Mouse (Mus musculus) liver, adult 2 months (tissue): ENCODE data around the gene Ice2.

Experiments used
- CTCF ChIP-seq: fragments of 200-500 bp; IDR thresholded peaks from 2 replicates; pipeline ENCODE4 v1.5.1; 2011; ENCODE audit warnings: low read depth, low read length, control low read depth
- POLR2A ChIP-seq: fragments of 200-500 bp; IDR thresholded peaks from 2 replicates; pipeline ENCODE4 v1.6.1; 2011; ENCODE audit warnings: low read length, control low read depth; ENCODE audit not compliant: insufficient read depth; ENCODE audit errors: extremely low read depth

DNA sequence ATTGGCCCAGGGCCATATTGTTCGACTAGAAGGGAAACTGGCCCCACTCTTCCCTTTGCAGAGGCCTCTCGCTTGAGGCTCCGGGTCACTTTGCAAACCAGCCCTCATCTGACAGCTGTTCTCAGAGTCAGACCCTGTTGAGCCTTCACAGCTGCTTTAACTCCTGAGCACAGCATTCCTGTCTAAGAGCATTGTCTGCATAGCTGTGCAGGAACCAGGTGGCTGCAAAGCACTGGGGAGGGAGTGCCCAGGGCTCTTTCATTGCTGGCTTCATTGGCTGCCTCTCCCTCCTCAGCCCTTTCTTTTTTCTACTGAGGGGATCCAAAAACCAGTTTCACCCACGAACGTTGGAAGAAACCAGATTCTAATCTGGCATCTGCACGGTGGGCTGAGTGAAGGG, 73.2 kb downstream of the Ice2 start:
- TF ChIP-seq CTCF (no peak), POLR2A (no peak)
